Mouse (Mus musculus) stomach, postnatal 0 days (tissue): ENCODE results near the gene Alox12b. TPM values are rescaled to one million over a fixed set of nuclear protein-coding genes. Genes with fewer than 3 reads are reported as not detected.
A peak's percentile ranks its signal among the peaks of the same experiment; 100 is the strongest.

ENCODE experiments used
- ATAC-seq: fragments of 200-750 bp; cut with Nextera tagmentation; 2 replicates; pipeline ENCODE4 v1.8.0; 2017; ENCODE audit not compliant: low FRiP score, low TSS enrichment
- DNase-seq: peaks from one replicate; pipeline ENCODE4 v3.0.0-alpha.2; 2016; ENCODE audit warnings: low spot score
- H3K27ac ChIP-seq: fragments of 300-500 bp; sonication (generic); replicated peaks from 2 replicates; pipeline ENCODE4 v1.5.1; 2014; ENCODE audit warnings: mild to moderate bottlenecking, control low read depth
- H3K27me3 ChIP-seq: fragments of 300-500 bp; sonication (generic); 2 replicates; pipeline ENCODE4 v1.6.1; 2014; ENCODE audit warnings: low read length; ENCODE audit not compliant: control insufficient read depth, insufficient read depth
- H3K36me3 ChIP-seq: fragments of 300-500 bp; sonication (generic); 2 replicates; pipeline ENCODE4 v1.6.1; 2014; ENCODE audit warnings: low read length, mixed read lengths; ENCODE audit not compliant: control insufficient read depth, insufficient read depth
- H3K4me1 ChIP-seq: fragments of 300-500 bp; sonication (generic); replicated peaks from 2 replicates; pipeline ENCODE4 v1.6.1; 2014; ENCODE audit warnings: antibody characterized with exemption; ENCODE audit not compliant: control insufficient read depth, insufficient read depth
- H3K4me2 ChIP-seq: fragments of 300-500 bp; sonication (generic); replicated peaks from 2 replicates; pipeline ENCODE4 v1.6.1; 2014; ENCODE audit warnings: low read depth, mild to moderate bottlenecking, control low read depth, moderate library complexity
- H3K4me3 ChIP-seq: fragments of 300-500 bp; sonication (generic); 2 replicates; pipeline ENCODE4 v1.5.1; 2014; ENCODE audit warnings: low read depth, low read length, control low read depth
- H3K9ac ChIP-seq: fragments of 300-500 bp; sonication (generic); 2 replicates; pipeline ENCODE4 v1.6.1; 2014; ENCODE audit warnings: mild to moderate bottlenecking, low read length, control low read depth, mixed read lengths
- H3K9me3 ChIP-seq: fragments of 300-500 bp; sonication (generic); 2 replicates; pipeline ENCODE4 v1.6.1; 2016; ENCODE audit warnings: low read length; ENCODE audit not compliant: control insufficient read depth
- CTCF ChIP-seq: IDR thresholded peaks from 2 replicates; pipeline ENCODE4 v1.5.1; 2016; ENCODE audit warnings: antibody characterized with exemption, low read depth, mild to moderate bottlenecking, moderate library complexity
- EP300 ChIP-seq: optimal IDR thresholded peaks from 2 replicates; pipeline ENCODE3; 2016; ENCODE audit warnings: antibody characterized with exemption
- WGBS: fragments of 180-500 bp; shearing (Covaris S2); extraction: QIAGEN DNeasy Blood & Tissue Kit; methylation state at CpG from one replicate; pipeline ENCODE4 v1.1.7; 2014; 5-methylcytosine and 5-hydroxymethylcytosine counted together
- polyA plus RNA-seq: library from polyadenylated mRNA; unstranded; fragments of >200 nt; fragmentation: Nextera tagmentation; extraction: Ambion mirVana; gene quantifications from 2 replicates; pipeline ENCODE4 v1.2.1, GENCODE M21; 2015

Gene Alox12b
- polyA plus RNA-seq, 1 experiment from 2014 or later: 80.5 TPM

GRCm38 (mm10) chr11:69125041-69125851, 31.5 kb upstream of the Alox12b start:
- TF ChIP-seq CTCF (peak; percentile 73), EP300 (no peak)
- Histone ChIP-seq H3K27ac (peak overlapping the region; percentile 74), H3K4me2 (peak overlapping the region; percentile 65), H3K4me3 (peak overlapping the region; percentile 37), H3K9me3 (no peaks in the 10 kb centered on the region), H3K4me1 (peaks cover under 1% of the 10 kb centered on the region; the same call in 1 of the 2 replicates), H3K36me3 (no peaks in the 10 kb centered on the region), H3K9ac (peak overlapping the region; percentile 35), H3K27me3 (no peaks in the 10 kb centered on the region)
- under 1% methylated on average over 24 of the region's 24 CpGs for whole genome bisulfite sequencing
- peak; percentile 79 for DNase-seq
- peak; percentile 46 for ATAC-seq

GRCm38 (mm10) chr11:69125852-69125918, 31.1 kb upstream of the Alox12b start, which contains the start of gene Aloxe3:
Gene Aloxe3 (plus strand): TSS chr11:69125896.
- H3K27ac ChIP-seq: peak within 1 kb of the TSS; percentile 74
- H3K4me1 ChIP-seq: no peaks in the 10 kb centered on the region
- H3K27me3 ChIP-seq: no peaks in the 10 kb centered on the region
- no peaks in the 10 kb centered on the region for H3K36me3 ChIP-seq
- ATAC-seq (no peak), DNase-seq (no peak)
- peak within 1 kb of the TSS; percentile 37 for H3K4me3 ChIP-seq
- TF ChIP-seq EP300: no peak
- TF ChIP-seq CTCF: no peak
- WGBS: 2% methylated on average over 3 of the region's 3 CpGs
- H3K4me2 ChIP-seq: peak within 1 kb of the TSS; percentile 65
- no peaks in the 10 kb centered on the region for H3K9me3 ChIP-seq
- peak within 1 kb of the TSS; percentile 35 for H3K9ac ChIP-seq

GRCm38 (mm10) chr11:69125919-69126705, 30.7 kb upstream of the Alox12b start:
- H3K4me3 ChIP-seq: peak overlapping the region; percentile 37
- peak overlapping the region; percentile 74 for H3K27ac ChIP-seq
- H3K9me3 ChIP-seq: no peaks in the 10 kb centered on the region
- H3K9ac ChIP-seq: peak overlapping the region; percentile 35; the same call in 1 of the 2 replicates
- 13% methylated on average over 18 of the region's 20 CpGs for WGBS
- TF ChIP-seq CTCF: 0 out of 2 replicates have a peak, but pooled peaks have one; percentile 5
- TF ChIP-seq EP300: no peak
- no peaks in the 10 kb centered on the region for H3K4me1 ChIP-seq
- no peak for DNase-seq
- no peaks in the 10 kb centered on the region for H3K36me3 ChIP-seq
- no peaks in the 10 kb centered on the region for H3K27me3 ChIP-seq
- H3K4me2 ChIP-seq: peak overlapping the region; percentile 65
- ATAC-seq: no peak

- H3K27me3 ChIP-seq: no peaks in the 10 kb centered on the region
- no peaks in the 10 kb centered on the region for H3K9me3 ChIP-seq
- no peaks in the 10 kb centered on the region for H3K36me3 ChIP-seq
- DNase-seq (no peak), ATAC-seq (no peak)
- TF ChIP-seq CTCF (no peak), EP300 (no peak)
- H3K27ac ChIP-seq: peak overlapping the region; percentile 74; the same call in 1 of the 2 replicates
- 0 out of 2 replicates have a peak overlapping the region, but pooled peaks have one; percentile 37 for H3K4me3 ChIP-seq
- WGBS: 67% methylated on average over 2 of the region's 2 CpGs
- H3K9ac ChIP-seq: 0 out of 2 replicates have a peak overlapping the region, but pooled peaks have one; percentile 35
- no peaks in the 10 kb centered on the region for H3K4me1 ChIP-seq
- peak overlapping the region; percentile 65; the same call in 1 of the 2 replicates for H3K4me2 ChIP-seq
Measured at GRCm38 (mm10) chr11:69126706-69127095, 30.1 kb upstream of the Alox12b start.

- Histone ChIP-seq H3K27me3 (no peaks in the 10 kb centered on the region), H3K4me1 (no peaks in the 10 kb centered on the region), H3K27ac (no peak overlapping the region), H3K9ac (no peak overlapping the region), H3K36me3 (no peaks in the 10 kb centered on the region), H3K9me3 (no peaks in the 10 kb centered on the region), H3K4me2 (no peak overlapping the region), H3K4me3 (no peak overlapping the region)
- DNase-seq (no peak), ATAC-seq (no peak)
- TF ChIP-seq CTCF (no peak), EP300 (no peak)
- 69% methylated on average over 8 of the region's 8 CpGs for WGBS
Measured at GRCm38 (mm10) chr11:69128426-69129122, 28.2 kb upstream of the Alox12b start.
